13 mouse cellular contexts compared by ENCODE assay signal in genomic region chr10:71343130-71343529, GRCm38 (mm10). TPM values are rescaled to one million over a fixed set of nuclear protein-coding genes. Genes with fewer than 3 reads are reported as not detected.
DNase-seq lines count a peak whose midpoint lies in the region; ATAC-seq lines count a peak whose summit lies in the region.
"Had no signal": no experiment of that assay in that cellular context is flagged by ENCODE, and none has a peak within 500 bp of the region (broad histone marks: within the 10 kb centered on the region; RNA-seq: fewer than 3 reads in every experiment).

No protein-coding gene starts in this region.

- no peak overlapping the region for H3K27ac ChIP-seq in embryonic facial prominence, embryonic 13.5 days
- no peak overlapping the region for H3K27ac ChIP-seq in embryonic facial prominence, embryonic 10.5 days (replicated peaks)
- H3K27ac ChIP-seq in hindbrain, embryonic 14.5 days: no peak overlapping the region
- H3K27ac ChIP-seq in hindbrain, embryonic 11.5 days (ENCODE audit: low read depth, low read length): no peak overlapping the region
- no peak overlapping the region for H3K27ac ChIP-seq in liver, embryonic 11.5 days (ENCODE audit: low read depth, low read length)
- H3K27ac ChIP-seq: neural tube, embryonic 12.5 days had no signal

- no peaks in the 10 kb centered on the region for H3K27me3 ChIP-seq in embryonic facial prominence, embryonic 13.5 days
- no peaks in the 10 kb centered on the region for H3K27me3 ChIP-seq in embryonic facial prominence, embryonic 10.5 days (replicated peaks; ENCODE audit: low read depth, poor library complexity, severe bottlenecking)
- no peaks in the 10 kb centered on the region for H3K27me3 ChIP-seq in hindbrain, embryonic 14.5 days (ENCODE audit: control insufficient read depth, insufficient read depth, low read length)
- H3K27me3 ChIP-seq in hindbrain, embryonic 11.5 days (ENCODE audit: control insufficient read depth, insufficient read depth, low read length): no peaks in the 10 kb centered on the region
- no peaks in the 10 kb centered on the region for H3K27me3 ChIP-seq in liver, embryonic 11.5 days (replicated peaks; ENCODE audit: control insufficient read depth, insufficient read depth, low read length)
- H3K27me3 ChIP-seq: neural tube, embryonic 12.5 days had no signal

- DNase-seq in embryonic facial prominence, embryonic 10.5 days (ENCODE audit: low spot score): no peak
- DNase-seq in hindbrain, embryonic 14.5 days (ENCODE audit: low spot score): no peak
- DNase-seq in hindbrain, embryonic 11.5 days (ENCODE audit: low spot score): no peak
- DNase-seq in 416B (ENCODE audit: low read depth): peak; percentile 55
- DNase-seq in liver, embryonic 11.5 days (ENCODE audit: low spot score): no peak
- no peak for DNase-seq in right cerebral cortex, adult 18-20 months
- DNase-seq in spleen, postnatal 10 days (ENCODE audit: low spot score in 2 of 2): no peak
- DNase-seq: adrenal gland, adult 2 months; cerebellum, adult 8-10 months; embryo, embryonic 11 days; gastrocnemius, postnatal 10 days had no signal

- H3K4me2 ChIP-seq in embryonic facial prominence, embryonic 13.5 days: peak overlapping the region; percentile 80
- H3K4me2 ChIP-seq in hindbrain, embryonic 14.5 days (replicated peaks): peak overlapping the region; percentile 81; the same call in 1 of the 2 replicates
- no peak overlapping the region for H3K4me2 ChIP-seq in hindbrain, embryonic 11.5 days (replicated peaks; ENCODE audit: low read depth, low read length)
- H3K4me2 ChIP-seq in liver, embryonic 11.5 days: peak overlapping the region; percentile 72

- no peaks in the 10 kb centered on the region for H3K36me3 ChIP-seq in embryonic facial prominence, embryonic 13.5 days
- H3K36me3 ChIP-seq in embryonic facial prominence, embryonic 10.5 days (replicated peaks): no peaks in the 10 kb centered on the region
- H3K36me3 ChIP-seq in hindbrain, embryonic 14.5 days (replicated peaks; ENCODE audit: control insufficient read depth, insufficient read depth): no peaks in the 10 kb centered on the region
- H3K36me3 ChIP-seq in hindbrain, embryonic 11.5 days (ENCODE audit: control insufficient read depth, insufficient read depth, low read length): no peaks in the 10 kb centered on the region
- H3K36me3 ChIP-seq in liver, embryonic 11.5 days (ENCODE audit: control insufficient read depth, insufficient read depth, low read length): no peaks in the 10 kb centered on the region; the same call in 1 of the 2 replicates
- H3K36me3 ChIP-seq: neural tube, embryonic 12.5 days had no signal

- ATAC-seq in embryonic facial prominence, embryonic 13.5 days (ENCODE audit: insufficient number of reproducible peaks, insufficient read depth, low FRiP score, low TSS enrichment, low read depth): no peak
- no peak for ATAC-seq in hindbrain, embryonic 14.5 days (ENCODE audit: low FRiP score)
- ATAC-seq in hindbrain, embryonic 11.5 days (ENCODE audit: low FRiP score): no peak
- no peak for ATAC-seq in liver, embryonic 11.5 days (replicated peaks; ENCODE audit: low FRiP score)

- no peaks in the 10 kb centered on the region for H3K9me3 ChIP-seq in embryonic facial prominence, embryonic 13.5 days
- no peaks in the 10 kb centered on the region for H3K9me3 ChIP-seq in embryonic facial prominence, embryonic 10.5 days
- no peaks in the 10 kb centered on the region for H3K9me3 ChIP-seq in hindbrain, embryonic 14.5 days (ENCODE audit: control insufficient read depth, low read length)
- no peaks in the 10 kb centered on the region for H3K9me3 ChIP-seq in hindbrain, embryonic 11.5 days (ENCODE audit: control insufficient read depth, low read length)
- H3K9me3 ChIP-seq in liver, embryonic 11.5 days (ENCODE audit: control insufficient read depth, low read length): no peaks in the 10 kb centered on the region
- H3K9me3 ChIP-seq: neural tube, embryonic 12.5 days had no signal

- peaks cover 38% of the 10 kb centered on the region for H3K4me1 ChIP-seq in embryonic facial prominence, embryonic 13.5 days
- peaks cover 39% of the 10 kb centered on the region for H3K4me1 ChIP-seq in embryonic facial prominence, embryonic 10.5 days
- H3K4me1 ChIP-seq in hindbrain, embryonic 14.5 days (replicated peaks; ENCODE audit: control insufficient read depth, insufficient read depth, low read length): peaks cover 11% of the 10 kb centered on the region
- H3K4me1 ChIP-seq in hindbrain, embryonic 11.5 days (replicated peaks; ENCODE audit: control insufficient read depth, insufficient read depth, low read length): peaks cover 6% of the 10 kb centered on the region; the same call in 1 of the 2 replicates
- peaks cover 32% of the 10 kb centered on the region for H3K4me1 ChIP-seq in liver, embryonic 11.5 days (replicated peaks; ENCODE audit: control insufficient read depth, insufficient read depth, low read length)

- H3K4me3 ChIP-seq in embryonic facial prominence, embryonic 13.5 days: no peak overlapping the region
- no peak overlapping the region for H3K4me3 ChIP-seq in embryonic facial prominence, embryonic 10.5 days
- no peak overlapping the region for H3K4me3 ChIP-seq in hindbrain, embryonic 14.5 days (replicated peaks; ENCODE audit: low read length)
- H3K4me3 ChIP-seq in hindbrain, embryonic 11.5 days (ENCODE audit: low read depth, low read length): no peak overlapping the region
- no peak overlapping the region; the same call in 1 of the 2 replicates for H3K4me3 ChIP-seq in liver, embryonic 11.5 days (ENCODE audit: low read depth, low read length)

- WGBS in embryonic facial prominence, embryonic 13.5 days: 65% methylated on average over 3 of the region's 3 CpGs
- WGBS in embryonic facial prominence, embryonic 10.5 days: 81% methylated on average over 3 of the region's 3 CpGs
- 93% methylated on average over 3 of the region's 3 CpGs for WGBS in hindbrain, embryonic 14.5 days
- WGBS in hindbrain, embryonic 11.5 days: 90% methylated on average over 3 of the region's 3 CpGs
- 79% methylated on average over 3 of the region's 3 CpGs for WGBS in liver, embryonic 11.5 days

- no peak overlapping the region for H3K9ac ChIP-seq in embryonic facial prominence, embryonic 13.5 days
- no peak overlapping the region for H3K9ac ChIP-seq in hindbrain, embryonic 14.5 days
- no peak overlapping the region for H3K9ac ChIP-seq in hindbrain, embryonic 11.5 days (ENCODE audit: low read depth, low read length)
- H3K9ac ChIP-seq in liver, embryonic 11.5 days (ENCODE audit: low read depth, low read length): no peak overlapping the region

RNA-seq across cellular contexts. Expression of gene Cisd1, which starts 1.6 kb away (rescaled TPM):
- polyA plus RNA-seq in embryonic facial prominence, embryonic 13.5 days (2015; fragmentation: Nextera tagmentation; extraction: Ambion mirVana): 99.6 and 104 TPM in 2 replicates
- polyA plus RNA-seq in embryonic facial prominence, embryonic 10.5 days (2016; fragmentation: Nextera tagmentation; extraction: Ambion mirVana): 115 and 130 TPM in 2 replicates
- 319 and 327 TPM in 2 replicates for polyA plus RNA-seq in hindbrain, embryonic 14.5 days (2014; fragmentation: Nextera tagmentation; extraction: Ambion mirVana)
- polyA plus RNA-seq in hindbrain, embryonic 11.5 days (2014; fragmentation: Nextera tagmentation; extraction: Ambion mirVana): 145 and 152 TPM in 2 replicates
- 129 TPM in 2 replicates for polyA plus RNA-seq in liver, embryonic 11.5 days (2014; fragmentation: Nextera tagmentation; extraction: Ambion mirVana)

RNA-seq across cellular contexts. Expression of gene Ipmk, which starts 4.4 kb away (rescaled TPM):
- 10.3 and 10.9 TPM in 2 replicates for polyA plus RNA-seq in embryonic facial prominence, embryonic 13.5 days (2015; fragmentation: Nextera tagmentation; extraction: Ambion mirVana)
- polyA plus RNA-seq in embryonic facial prominence, embryonic 10.5 days (2016; fragmentation: Nextera tagmentation; extraction: Ambion mirVana): 16.9 and 19.3 TPM in 2 replicates
- 25.5 and 25.9 TPM in 2 replicates for polyA plus RNA-seq in hindbrain, embryonic 14.5 days (2014; fragmentation: Nextera tagmentation; extraction: Ambion mirVana)
- polyA plus RNA-seq in hindbrain, embryonic 11.5 days (2014; fragmentation: Nextera tagmentation; extraction: Ambion mirVana): 20.9 and 21.4 TPM in 2 replicates
- polyA plus RNA-seq in liver, embryonic 11.5 days (2014; fragmentation: Nextera tagmentation; extraction: Ambion mirVana): 18.2 and 21.0 TPM in 2 replicates

RNA-seq across cellular contexts. Expression of gene Ube2d1, which starts 58.1 kb away (rescaled TPM):
- polyA plus RNA-seq in embryonic facial prominence, embryonic 13.5 days (2015; fragmentation: Nextera tagmentation; extraction: Ambion mirVana): 73.6 and 80.4 TPM in 2 replicates
- 101 and 107 TPM in 2 replicates for polyA plus RNA-seq in embryonic facial prominence, embryonic 10.5 days (2016; fragmentation: Nextera tagmentation; extraction: Ambion mirVana)
- polyA plus RNA-seq in hindbrain, embryonic 14.5 days (2014; fragmentation: Nextera tagmentation; extraction: Ambion mirVana): 213 and 224 TPM in 2 replicates
- 192 and 221 TPM in 2 replicates for polyA plus RNA-seq in hindbrain, embryonic 11.5 days (2014; fragmentation: Nextera tagmentation; extraction: Ambion mirVana)
- 34.7 and 41.6 TPM in 2 replicates for polyA plus RNA-seq in liver, embryonic 11.5 days (2014; fragmentation: Nextera tagmentation; extraction: Ambion mirVana)
